Mouse (Mus musculus) left cerebral cortex, adult 8-10 months (tissue): ENCODE results near the gene Dnajc13. TPM values are rescaled to one million over a fixed set of nuclear protein-coding genes. Genes with fewer than 3 reads are reported as not detected.

Experiments
- DNase-seq, 2 experiments: peaks; one replicate each; pipeline ENCODE4 v3.0.0; 2022; ENCODE audit warnings: low spot score in 2 of 2
- total RNA-seq, 4 experiments: library from RNA; stranded (reverse); gene quantifications; 2 replicates each; pipeline ENCODE4 v1.2.4; 2022

The Dnajc13 gene
- total RNA-seq, 4 experiments from 2014 or later, result 60.9 to 76.9 (median 70.3) TPM

DNA sequence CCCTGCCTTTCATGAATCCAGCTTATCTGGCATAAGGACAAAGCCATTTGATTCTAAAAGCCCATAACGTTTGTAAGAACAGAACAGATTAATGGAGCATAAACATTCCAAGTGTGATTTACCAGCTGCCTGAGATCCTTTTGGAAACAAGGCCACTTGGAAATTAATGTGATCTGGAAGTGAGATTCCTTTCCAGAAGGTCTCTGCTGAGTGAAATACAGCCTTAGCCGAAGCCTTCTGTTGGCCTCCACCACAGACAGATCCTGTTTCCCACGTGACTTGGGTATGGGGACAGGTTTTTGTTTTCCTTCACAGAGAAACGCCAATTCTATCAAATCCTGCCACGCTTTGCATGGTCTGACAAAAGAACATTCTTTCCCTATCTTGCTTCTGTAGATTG is 139.1 kb downstream of the Dnajc13 start:
- no peak for DNase-seq

- no peak for DNase-seq
These were observed 139.6 kb downstream of the Dnajc13 start for GRCm38 (mm10) chr9:104123101-104123500.

DNA sequence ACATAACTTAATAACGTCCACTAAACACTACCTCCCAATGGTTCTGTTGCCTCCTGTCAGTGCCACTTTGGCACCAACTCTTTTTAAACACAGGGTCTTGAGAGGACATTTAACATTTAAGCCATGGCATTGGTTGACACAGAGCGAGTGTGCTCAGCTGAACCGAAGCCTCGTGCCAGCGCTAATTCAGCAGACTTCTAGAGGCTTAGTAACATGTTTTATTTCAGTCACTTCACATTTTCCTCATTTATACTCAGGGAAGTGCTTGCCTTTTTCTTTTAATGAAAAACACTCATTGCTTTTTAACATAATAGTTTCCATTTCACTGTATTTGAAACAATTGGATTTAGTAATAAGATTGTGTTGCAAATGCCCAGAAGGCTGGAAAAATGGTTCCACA is 153.6 kb downstream of the Dnajc13 start:
- no peak for DNase-seq

DNA sequence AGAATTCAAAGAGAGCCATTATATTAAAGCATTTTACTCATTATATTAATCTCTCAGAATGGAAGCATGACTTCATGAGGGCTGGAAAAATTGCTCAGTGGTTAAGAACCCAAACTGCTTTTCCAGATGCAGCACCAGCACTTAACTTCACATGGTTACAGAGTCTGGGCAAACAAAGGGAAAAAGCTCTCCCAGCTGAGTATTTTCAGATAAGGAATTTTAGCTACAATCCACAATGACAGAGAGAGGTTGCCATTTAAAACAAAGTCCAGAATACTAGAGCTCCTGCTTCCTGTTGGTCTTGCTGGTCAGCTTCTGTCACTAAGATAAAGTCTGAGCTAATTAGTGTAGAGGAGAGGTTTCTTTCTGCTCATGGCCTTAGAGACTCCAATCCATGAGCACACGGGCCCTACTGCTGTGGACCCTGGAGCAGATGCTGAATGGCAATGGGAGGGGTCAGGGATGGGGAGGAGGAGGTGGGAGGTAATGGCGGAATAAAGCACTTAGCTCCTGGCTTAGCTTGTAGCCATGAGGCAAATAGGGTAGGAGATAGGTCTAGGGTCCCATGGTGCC is 154.1 kb downstream of the Dnajc13 start:
- DNase-seq, result no peak

DNA sequence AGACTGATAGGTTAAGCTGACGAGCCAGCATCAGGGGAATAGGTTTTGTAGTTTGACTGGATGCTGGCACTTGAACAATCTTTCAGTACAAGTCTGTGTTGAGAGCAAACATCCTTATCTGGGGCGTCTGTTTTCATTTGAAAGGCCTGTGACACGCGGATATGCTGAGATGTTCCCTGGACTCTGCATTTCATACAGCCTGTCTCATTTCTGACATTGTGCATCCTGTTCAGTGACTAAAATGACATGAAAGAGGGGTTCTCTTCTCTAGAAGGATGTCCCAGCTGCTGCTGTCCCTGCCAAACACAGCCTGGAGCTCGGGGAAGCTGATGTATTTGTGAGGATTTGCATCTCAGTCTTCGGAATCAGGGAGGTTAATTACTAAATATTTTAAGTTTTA is 155.2 kb downstream of the Dnajc13 start:
- DNase-seq, result no peak

- no peak for DNase-seq
These were observed 155.8 kb downstream of the Dnajc13 start for GRCm38 (mm10) chr9:104106930-104107329.

GRCm38 (mm10) chr9:104104986-104105385 is 157.7 kb downstream of the Dnajc13 start:
- DNase-seq, result no peak

GRCm38 (mm10) chr9:104102901-104103300 is 159.8 kb downstream of the Dnajc13 start:
- DNase-seq, result no peak

DNA sequence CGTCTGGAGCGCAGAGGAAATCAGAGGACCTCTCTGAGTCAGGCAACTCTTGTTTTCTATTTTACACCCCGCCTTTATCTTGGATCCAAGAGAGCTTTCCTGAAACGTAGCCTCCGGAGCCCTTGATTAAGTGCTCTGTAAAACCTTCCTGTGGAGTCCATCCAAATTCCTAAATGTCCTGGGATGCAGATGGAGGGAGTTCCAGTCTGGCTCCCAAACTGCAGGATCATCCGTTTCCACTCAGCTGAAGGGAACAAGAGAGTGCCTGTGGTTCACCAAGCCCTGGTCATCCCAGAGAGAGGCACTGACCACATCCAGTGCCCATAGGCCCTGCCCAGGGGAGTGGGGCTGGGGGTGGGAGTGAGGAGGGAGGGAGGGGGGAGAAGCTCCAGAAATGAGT is 160.4 kb downstream of the Dnajc13 start:
- no peak for DNase-seq

DNA sequence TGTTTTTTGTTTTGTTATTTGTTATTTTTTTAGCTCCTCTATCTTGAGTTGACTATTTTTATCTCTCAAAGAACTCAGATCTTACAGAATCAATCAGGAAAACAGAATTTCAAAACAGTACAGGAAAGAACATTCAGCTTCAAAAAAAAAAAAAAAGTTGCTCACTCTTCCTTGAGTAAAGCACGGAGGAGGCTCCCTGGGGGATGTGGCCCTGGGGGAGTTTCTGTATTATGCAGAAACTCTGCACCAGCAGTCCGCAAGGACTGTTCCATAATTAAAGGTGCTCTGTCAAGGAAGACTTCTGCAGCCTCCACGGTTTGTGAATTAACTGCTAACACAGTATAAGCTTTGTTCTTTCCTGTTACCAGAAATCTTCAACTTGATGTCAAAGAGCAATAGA is 161.3 kb downstream of the Dnajc13 start:
- DNase-seq, result no peak

Other genes with a start within 250 kb of the Dnajc13 start
- gene Gm28305, start 222.3 kb downstream of the Dnajc13 start, total RNA-seq, result not detected
- gene Uba5, start 199.8 kb downstream of the Dnajc13 start, total RNA-seq, result 10 to 100 TPM; 34.9 to 38.8 (median 36.2) TPM
- gene Acad11, start 199.6 kb downstream of the Dnajc13 start, total RNA-seq, result 10 to 100 TPM; 23.8 to 26.1 (median 24.9) TPM
- not detected for gene Ackr4, start 136.0 kb downstream of the Dnajc13 start, total RNA-seq
- gene Acpp, start 74.8 kb upstream of the Dnajc13 start, total RNA-seq, result under 1 TPM in 2 of 4 experiments, not detected in 2; 0.34 to 0.81 TPM